Mouse (Mus musculus): ENCODE data around the gene Akr1cl. TPM values are rescaled to one million over a fixed set of nuclear protein-coding genes. Genes with fewer than 3 reads are reported as not detected.

Akr1cl gene
- polyA plus RNA-seq, 2 experiments: 0.02 TPM; not detected in 1

DNA sequence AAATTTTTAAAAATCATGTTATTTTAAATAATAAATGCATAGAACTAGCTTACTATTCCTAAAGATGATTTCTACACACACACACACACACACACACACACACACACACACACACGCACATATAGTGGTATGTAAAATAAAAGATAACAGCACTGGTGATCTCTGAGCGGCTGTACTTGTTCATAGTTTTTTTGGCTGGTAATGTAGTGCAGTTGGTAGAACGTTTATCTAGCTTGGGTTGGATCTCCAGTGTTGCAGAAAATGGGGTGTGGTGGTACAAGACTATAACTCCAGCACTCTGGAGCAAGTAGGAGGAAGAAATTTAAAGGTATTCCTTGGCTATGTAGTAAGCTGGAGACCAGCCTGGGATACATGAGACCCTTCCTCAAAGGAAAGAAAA, 49.3 kb downstream of the Akr1cl start:
- TF ChIP-seq CTCF (IDR thresholded peaks at IDR 0.05; ENCODE audit: low read depth) (no peak), EP300 (IDR thresholded peaks at IDR 0.05; ENCODE audit: low read depth) (no peak)
- ATAC-seq (ENCODE audit: insufficient read depth) (no peak), DNase-seq (ENCODE audit: low read depth in 3 of 3, low spot score in 3 of 3) (no peak)
- no peaks in the 10 kb centered on the region for H3K27me3 ChIP-seq (ENCODE audit: control insufficient read depth, insufficient read depth, low read length)
- H3K9me3 ChIP-seq (ENCODE audit: control insufficient read depth, low read length): no peaks in the 10 kb centered on the region
- H3K4me2 ChIP-seq (ENCODE audit: low read depth): no peak overlapping the region
- H3K4me3 ChIP-seq (ENCODE audit: insufficient read depth in 1 of 2, low read depth in 2 of 2, low read length in 2 of 2): no peak overlapping the region
- no peak overlapping the region for H3K9ac ChIP-seq (replicated peaks)
- H3K27ac ChIP-seq: no peak overlapping the region
- no peaks in the 10 kb centered on the region for H3K4me1 ChIP-seq (replicated peaks; ENCODE audit: control insufficient read depth in 2 of 2, insufficient read depth in 2 of 2, low read length in 1 of 2)
- H3K36me3 ChIP-seq (replicated peaks; ENCODE audit: control insufficient read depth, insufficient read depth, low read depth): no peaks in the 10 kb centered on the region
- WGBS (ENCODE audit: insufficient replicate concordance): 29% methylated on average over 3 of the region's 3 CpGs

DNA sequence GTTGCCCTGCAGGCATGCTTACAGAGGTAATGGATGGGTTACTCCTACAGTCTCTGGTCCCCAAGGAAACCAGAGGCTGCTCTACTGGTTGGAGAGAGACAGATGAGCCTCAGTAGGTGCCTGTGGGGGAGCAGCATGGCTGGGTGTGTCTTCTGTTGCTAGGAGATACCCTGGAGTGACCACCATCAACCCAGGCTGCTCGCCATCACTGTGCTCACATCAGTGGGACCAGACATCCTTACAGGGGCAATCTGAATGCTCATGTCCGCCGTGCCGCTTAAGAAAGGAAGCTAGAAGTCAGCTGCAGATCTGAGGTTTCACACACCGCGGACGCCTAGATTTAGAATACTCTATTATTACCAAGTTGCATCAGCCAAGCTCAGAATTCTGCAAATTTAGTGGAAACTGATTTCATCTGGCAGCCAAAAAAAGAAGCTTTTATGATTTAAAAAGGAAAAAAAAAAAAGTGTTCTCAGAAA, 54.2 kb downstream of the Akr1cl start:
- Histone ChIP-seq H3K27me3 (ENCODE audit: control insufficient read depth, insufficient read depth, low read length) (no peaks in the 10 kb centered on the region), H3K4me1 (replicated peaks; ENCODE audit: control insufficient read depth in 2 of 2, insufficient read depth in 2 of 2, low read length in 1 of 2) (no peaks in the 10 kb centered on the region), H3K9me3 (ENCODE audit: control insufficient read depth, low read length) (no peaks in the 10 kb centered on the region), H3K27ac (no peak overlapping the region), H3K9ac (replicated peaks) (no peak overlapping the region), H3K36me3 (replicated peaks; ENCODE audit: control insufficient read depth, insufficient read depth, low read depth) (no peaks in the 10 kb centered on the region), H3K4me2 (ENCODE audit: low read depth) (no peak overlapping the region), H3K4me3 (ENCODE audit: insufficient read depth in 1 of 2, low read depth in 2 of 2, low read length in 2 of 2) (no peak overlapping the region)
- DNase-seq (ENCODE audit: low read depth in 3 of 3, low spot score in 3 of 3) (no peak), ATAC-seq (ENCODE audit: insufficient read depth) (no peak)
- TF ChIP-seq CTCF (IDR thresholded peaks at IDR 0.05; ENCODE audit: low read depth): no peak
- no peak for TF ChIP-seq EP300 (IDR thresholded peaks at IDR 0.05; ENCODE audit: low read depth)
- 60% methylated on average over 7 of the region's 7 CpGs for WGBS (ENCODE audit: insufficient replicate concordance)

DNA sequence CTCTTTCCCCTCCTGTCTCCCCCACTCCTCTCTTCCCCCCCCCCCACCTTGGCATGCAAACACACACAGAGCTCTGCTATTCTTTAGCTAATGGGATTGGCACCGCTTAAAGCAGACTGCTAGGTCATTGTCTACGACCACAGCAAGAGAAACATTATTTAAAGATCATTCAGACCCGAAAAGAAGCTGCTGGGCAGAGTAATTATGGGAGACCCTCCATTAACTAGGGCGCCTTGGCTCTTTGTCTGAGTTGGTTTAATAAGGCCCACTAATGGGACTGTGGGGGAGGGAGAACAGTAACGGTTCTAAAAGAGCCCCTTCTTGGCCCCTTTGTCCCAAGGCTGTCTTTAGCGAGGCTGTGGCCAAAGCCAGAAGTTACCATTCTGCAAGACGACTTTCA, 57.2 kb downstream of the Akr1cl start:
- Histone ChIP-seq H3K27me3 (ENCODE audit: control insufficient read depth, insufficient read depth, low read length) (no peaks in the 10 kb centered on the region), H3K36me3 (replicated peaks; ENCODE audit: control insufficient read depth, insufficient read depth, low read depth) (no peaks in the 10 kb centered on the region), H3K4me3 (ENCODE audit: insufficient read depth in 1 of 2, low read depth in 2 of 2, low read length in 2 of 2) (no peak overlapping the region), H3K9me3 (ENCODE audit: control insufficient read depth, low read length) (no peaks in the 10 kb centered on the region), H3K4me2 (ENCODE audit: low read depth) (no peak overlapping the region), H3K27ac (no peak overlapping the region), H3K9ac (replicated peaks) (no peak overlapping the region), H3K4me1 (replicated peaks; ENCODE audit: control insufficient read depth in 2 of 2, insufficient read depth in 2 of 2, low read length in 1 of 2) (no peaks in the 10 kb centered on the region; a peak in 1 of 4 replicates)
- no peak for TF ChIP-seq CTCF (IDR thresholded peaks at IDR 0.05; ENCODE audit: low read depth)
- no peak for TF ChIP-seq EP300 (IDR thresholded peaks at IDR 0.05; ENCODE audit: low read depth)
- 56% methylated on average over 7 of the region's 7 CpGs for WGBS (ENCODE audit: insufficient replicate concordance)
- no peak for DNase-seq (ENCODE audit: low read depth in 3 of 3, low spot score in 3 of 3)
- ATAC-seq (ENCODE audit: insufficient read depth): no peak

DNA sequence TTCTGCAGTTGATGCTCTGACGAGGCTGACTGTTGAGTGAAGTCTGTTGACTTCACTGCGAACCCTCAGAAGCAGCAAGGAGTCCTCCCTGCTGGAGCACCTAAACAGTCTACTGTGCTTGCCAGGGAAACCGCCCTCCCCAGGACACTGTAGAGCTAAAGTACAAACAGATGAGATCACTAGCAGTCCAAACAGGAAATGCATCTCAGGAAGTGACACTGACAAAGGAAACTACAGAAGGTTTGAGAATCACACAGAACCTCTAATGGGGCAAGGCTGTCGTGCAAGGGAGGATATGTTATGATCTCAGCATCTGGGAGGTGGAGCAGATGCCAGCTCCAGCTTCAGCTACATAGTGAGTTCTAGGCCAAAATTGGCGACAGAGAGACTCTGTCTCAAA, 61.9 kb downstream of the Akr1cl start:
- DNase-seq (ENCODE audit: low read depth in 3 of 3, low spot score in 3 of 3) (no peak), ATAC-seq (ENCODE audit: insufficient read depth) (no peak)
- Histone ChIP-seq H3K4me2 (ENCODE audit: low read depth) (no peak overlapping the region), H3K9me3 (ENCODE audit: control insufficient read depth, low read length) (no peaks in the 10 kb centered on the region), H3K4me3 (ENCODE audit: insufficient read depth in 1 of 2, low read depth in 2 of 2, low read length in 2 of 2) (no peak overlapping the region), H3K27me3 (ENCODE audit: control insufficient read depth, insufficient read depth, low read length) (no peaks in the 10 kb centered on the region), H3K36me3 (replicated peaks; ENCODE audit: control insufficient read depth, insufficient read depth, low read depth) (no peaks in the 10 kb centered on the region), H3K9ac (replicated peaks) (no peak overlapping the region), H3K4me1 (replicated peaks; ENCODE audit: control insufficient read depth in 2 of 2, insufficient read depth in 2 of 2, low read length in 1 of 2) (no peaks in the 10 kb centered on the region; a peak in 1 of 4 replicates), H3K27ac (no peak overlapping the region)
- 39% methylated on average over 5 of the region's 5 CpGs for WGBS (ENCODE audit: insufficient replicate concordance)
- no peak for TF ChIP-seq CTCF (IDR thresholded peaks at IDR 0.05; ENCODE audit: low read depth)
- TF ChIP-seq EP300 (IDR thresholded peaks at IDR 0.05; ENCODE audit: low read depth): no peak

Other genes with a start within 250 kb of the Akr1cl start
- 0.61 and 0.63 TPM in 2 replicates for gene Plekhm3, start 75.9 kb downstream of the Akr1cl start, polyA plus RNA-seq (2012; rRNA removed)
- gene Plekhm3, start 75.9 kb downstream of the Akr1cl start, polyA plus RNA-seq (2014; fragmentation: Nextera tagmentation; extraction: Ambion mirVana): 0.58 and 1.1 TPM in 2 replicates
- not detected in 2 replicates for gene Cryge, start 18.4 kb upstream of the Akr1cl start, polyA plus RNA-seq (2012; rRNA removed)
- gene Cryge, start 18.4 kb upstream of the Akr1cl start, polyA plus RNA-seq (2014; fragmentation: Nextera tagmentation; extraction: Ambion mirVana): not detected in 2 replicates
- gene Crygd, start 30.7 kb upstream of the Akr1cl start, polyA plus RNA-seq (2012; rRNA removed): not detected in 2 replicates
- gene Crygd, start 30.7 kb upstream of the Akr1cl start, polyA plus RNA-seq (2014; fragmentation: Nextera tagmentation; extraction: Ambion mirVana): not detected in 2 replicates
- not detected in 2 replicates for gene Crygc, start 40.9 kb upstream of the Akr1cl start, polyA plus RNA-seq (2012; rRNA removed)
- not detected in 2 replicates for gene Crygc, start 40.9 kb upstream of the Akr1cl start, polyA plus RNA-seq (2014; fragmentation: Nextera tagmentation; extraction: Ambion mirVana)
- not detected in 2 replicates for gene Crygb, start 49.5 kb upstream of the Akr1cl start, polyA plus RNA-seq (2012; rRNA removed)
- not detected in 2 replicates for gene Crygb, start 49.5 kb upstream of the Akr1cl start, polyA plus RNA-seq (2014; fragmentation: Nextera tagmentation; extraction: Ambion mirVana)
- not detected in 2 replicates for gene Cryga, start 70.6 kb upstream of the Akr1cl start, polyA plus RNA-seq (2012; rRNA removed)
- gene Cryga, start 70.6 kb upstream of the Akr1cl start, polyA plus RNA-seq (2014; fragmentation: Nextera tagmentation; extraction: Ambion mirVana): not detected in 2 replicates
- 0.08 TPM in 1 of 2 replicates, not detected in the other for gene Gm28845, start 86.8 kb upstream of the Akr1cl start, polyA plus RNA-seq (2012; rRNA removed)
- gene Gm28845, start 86.8 kb upstream of the Akr1cl start, polyA plus RNA-seq (2014; fragmentation: Nextera tagmentation; extraction: Ambion mirVana): not detected in 2 replicates
- 0.10 and 0.13 TPM in 2 replicates for gene D630023F18Rik, start 90.5 kb upstream of the Akr1cl start, polyA plus RNA-seq (2012; rRNA removed)
- gene D630023F18Rik, start 90.5 kb upstream of the Akr1cl start, polyA plus RNA-seq (2014; fragmentation: Nextera tagmentation; extraction: Ambion mirVana): 0.08 and 0.18 TPM in 2 replicates
- 24.7 and 34.6 TPM in 2 replicates for gene Idh1, start 153.7 kb upstream of the Akr1cl start, polyA plus RNA-seq (2012; rRNA removed)
- 96.0 and 99.7 TPM in 2 replicates for gene Idh1, start 153.7 kb upstream of the Akr1cl start, polyA plus RNA-seq (2014; fragmentation: Nextera tagmentation; extraction: Ambion mirVana)
- gene Pikfyve, start 153.9 kb upstream of the Akr1cl start, polyA plus RNA-seq (2012; rRNA removed): 1.6 and 2.6 TPM in 2 replicates
- 4.9 and 5.1 TPM in 2 replicates for gene Pikfyve, start 153.9 kb upstream of the Akr1cl start, polyA plus RNA-seq (2014; fragmentation: Nextera tagmentation; extraction: Ambion mirVana)
- not detected in 2 replicates for gene Pth2r, start 249.3 kb upstream of the Akr1cl start, polyA plus RNA-seq (2012; rRNA removed)
- gene Pth2r, start 249.3 kb upstream of the Akr1cl start, polyA plus RNA-seq (2014; fragmentation: Nextera tagmentation; extraction: Ambion mirVana): 0.08 TPM in 1 of 2 replicates, not detected in the other